Mouse (Mus musculus): ENCODE measurements around the gene Rhebl1. TPM values are rescaled to one million over a fixed set of nuclear protein-coding genes. Genes with fewer than 3 reads are reported as not detected.

Gene Rhebl1
- polyA plus RNA-seq, 1 experiment: 18.7 TPM

GRCm38 (mm10) chr15:98897928-98898800 lies 3.8 kb upstream of the Rhebl1 start, which contains the start of gene Dhh:
Gene Dhh (minus strand): TSS chr15:98898540.
- Histone ChIP-seq H3K27me3 (ENCODE audit: control insufficient read depth, insufficient read depth, low read length) (peaks cover 1% of the 10 kb centered on the region; the same call in 1 of the 2 replicates), H3K4me3 (replicated peaks; ENCODE audit: insufficient read depth, low read depth, low read length) (no peak within 1 kb of the TSS), H3K4me1 (ENCODE audit: control insufficient read depth, insufficient read depth, low read length) (peaks cover 6% of the 10 kb centered on the region), H3K27ac (ENCODE audit: insufficient read depth, low read length) (no peak within 1 kb of the TSS)
- no peak for TF ChIP-seq CTCF (IDR thresholded peaks at IDR 0.05; ENCODE audit: borderline replicate concordance, insufficient read depth, low read depth, low read length)
- no peak for TF ChIP-seq POLR2A (IDR thresholded peaks at IDR 0.05; ENCODE audit: borderline replicate concordance, insufficient read depth, low read length)
- WGBS: 4% methylated on average over 41 of the region's 41 CpGs
- DNase-seq: no peak

- Histone ChIP-seq H3K4me3 (replicated peaks; ENCODE audit: insufficient read depth, low read depth, low read length) (no peak overlapping the region), H3K27me3 (ENCODE audit: control insufficient read depth, insufficient read depth, low read length) (peaks cover 1% of the 10 kb centered on the region; the same call in 1 of the 2 replicates), H3K27ac (ENCODE audit: insufficient read depth, low read length) (no peak overlapping the region), H3K4me1 (ENCODE audit: control insufficient read depth, insufficient read depth, low read length) (peaks cover 6% of the 10 kb centered on the region)
- TF ChIP-seq POLR2A (IDR thresholded peaks at IDR 0.05; ENCODE audit: borderline replicate concordance, insufficient read depth, low read length): no peak
- no peak for TF ChIP-seq CTCF (IDR thresholded peaks at IDR 0.05; ENCODE audit: borderline replicate concordance, insufficient read depth, low read depth, low read length)
- WGBS: 39% methylated on average over 10 of the region's 10 CpGs
- DNase-seq: no peak
Observed at GRCm38 (mm10) chr15:98897495-98897894, 3.2 kb upstream of the Rhebl1 start.

GRCm38 (mm10) chr15:98895635-98896589 lies 1.6 kb upstream of the Rhebl1 start:
- no peak for DNase-seq
- TF ChIP-seq POLR2A (IDR thresholded peaks at IDR 0.05; ENCODE audit: borderline replicate concordance, insufficient read depth, low read length) (no peak), CTCF (IDR thresholded peaks at IDR 0.05; ENCODE audit: borderline replicate concordance, insufficient read depth, low read depth, low read length) (no peak)
- Histone ChIP-seq H3K4me3 (replicated peaks; ENCODE audit: insufficient read depth, low read depth, low read length) (no peak overlapping the region), H3K4me1 (ENCODE audit: control insufficient read depth, insufficient read depth, low read length) (peaks cover 6% of the 10 kb centered on the region), H3K27me3 (ENCODE audit: control insufficient read depth, insufficient read depth, low read length) (peaks cover 1% of the 10 kb centered on the region; the same call in 1 of the 2 replicates), H3K27ac (ENCODE audit: insufficient read depth, low read length) (no peak overlapping the region)
- 21% methylated on average over 41 of the region's 41 CpGs for WGBS

GRCm38 (mm10) chr15:98894746-98895634 lies 650 bp upstream of the Rhebl1 start:
- WGBS: 50% methylated on average over 38 of the region's 38 CpGs

GRCm38 (mm10) chr15:98893036-98893435 lies 1.3 kb downstream of the Rhebl1 start:
- TF ChIP-seq CTCF (IDR thresholded peaks at IDR 0.05; ENCODE audit: borderline replicate concordance, insufficient read depth, low read depth, low read length): no peak
- TF ChIP-seq POLR2A (IDR thresholded peaks at IDR 0.05; ENCODE audit: borderline replicate concordance, insufficient read depth, low read length): no peak
- Histone ChIP-seq H3K27ac (ENCODE audit: insufficient read depth, low read length) (no peak overlapping the region), H3K27me3 (ENCODE audit: control insufficient read depth, insufficient read depth, low read length) (peaks cover 1% of the 10 kb centered on the region; the same call in 1 of the 2 replicates), H3K4me1 (ENCODE audit: control insufficient read depth, insufficient read depth, low read length) (peaks cover 6% of the 10 kb centered on the region), H3K4me3 (replicated peaks; ENCODE audit: insufficient read depth, low read depth, low read length) (no peak overlapping the region)
- DNase-seq: no peak
- 84% methylated on average over 4 of the region's 4 CpGs for WGBS

More at GRCm38 (mm10) chr15:98894746-98895634, 650 bp upstream of the Rhebl1 start:
- TF ChIP-seq CTCF (IDR thresholded peaks at IDR 0.05; ENCODE audit: borderline replicate concordance, insufficient read depth, low read depth, low read length): no peak
- no peak for TF ChIP-seq POLR2A (IDR thresholded peaks at IDR 0.05; ENCODE audit: borderline replicate concordance, insufficient read depth, low read length)
- H3K27ac ChIP-seq (ENCODE audit: insufficient read depth, low read length): no peak overlapping the region
- H3K27me3 ChIP-seq (ENCODE audit: control insufficient read depth, insufficient read depth, low read length): peaks cover 1% of the 10 kb centered on the region; the same call in 1 of the 2 replicates
- H3K4me3 ChIP-seq (replicated peaks; ENCODE audit: insufficient read depth, low read depth, low read length): no peak overlapping the region
- H3K4me1 ChIP-seq (ENCODE audit: control insufficient read depth, insufficient read depth, low read length): peaks cover 6% of the 10 kb centered on the region
- no peak for DNase-seq

GRCm38 (mm10) chr15:98891907-98892606 lies 2.3 kb downstream of the Rhebl1 start:
- Histone ChIP-seq H3K4me3 (replicated peaks; ENCODE audit: insufficient read depth, low read depth, low read length) (no peak overlapping the region), H3K4me1 (ENCODE audit: control insufficient read depth, insufficient read depth, low read length) (peaks cover 12% of the 10 kb centered on the region), H3K27ac (ENCODE audit: insufficient read depth, low read length) (no peak overlapping the region), H3K27me3 (ENCODE audit: control insufficient read depth, insufficient read depth, low read length) (peaks cover 1% of the 10 kb centered on the region; the same call in 1 of the 2 replicates)
- peak; percentile 71 to 85 for DNase-seq
- WGBS: 35% methylated on average over 6 of the region's 6 CpGs
- TF ChIP-seq POLR2A (IDR thresholded peaks at IDR 0.05; ENCODE audit: borderline replicate concordance, insufficient read depth, low read length): no peak
- TF ChIP-seq CTCF (IDR thresholded peaks at IDR 0.05; ENCODE audit: borderline replicate concordance, insufficient read depth, low read depth, low read length): peak; percentile 97

All from cerebellum, adult 2 months (tissue).